Mouse (Mus musculus) adipose tissue, adult 10 weeks (tissue): ENCODE results near the gene Timp4. TPM values are rescaled to one million over a fixed set of nuclear protein-coding genes. Genes with fewer than 3 reads are reported as not detected.

Experiments
- polyA plus RNA-seq: library from polyadenylated mRNA; stranded (reverse); fragments of 350-450 nt; fragmentation: Illumina TruSeq; extraction: RNeasy Lipid Tissue Mini Kit (QIAGEN cat#74804); gene quantifications from one replicate; pipeline ENCODE4 v1.2.3, GENCODE M21; 2014; ENCODE audit warnings: low read depth, low replicate concordance

Timp4 gene
- polyA plus RNA-seq, result 85.8 TPM

DNA sequence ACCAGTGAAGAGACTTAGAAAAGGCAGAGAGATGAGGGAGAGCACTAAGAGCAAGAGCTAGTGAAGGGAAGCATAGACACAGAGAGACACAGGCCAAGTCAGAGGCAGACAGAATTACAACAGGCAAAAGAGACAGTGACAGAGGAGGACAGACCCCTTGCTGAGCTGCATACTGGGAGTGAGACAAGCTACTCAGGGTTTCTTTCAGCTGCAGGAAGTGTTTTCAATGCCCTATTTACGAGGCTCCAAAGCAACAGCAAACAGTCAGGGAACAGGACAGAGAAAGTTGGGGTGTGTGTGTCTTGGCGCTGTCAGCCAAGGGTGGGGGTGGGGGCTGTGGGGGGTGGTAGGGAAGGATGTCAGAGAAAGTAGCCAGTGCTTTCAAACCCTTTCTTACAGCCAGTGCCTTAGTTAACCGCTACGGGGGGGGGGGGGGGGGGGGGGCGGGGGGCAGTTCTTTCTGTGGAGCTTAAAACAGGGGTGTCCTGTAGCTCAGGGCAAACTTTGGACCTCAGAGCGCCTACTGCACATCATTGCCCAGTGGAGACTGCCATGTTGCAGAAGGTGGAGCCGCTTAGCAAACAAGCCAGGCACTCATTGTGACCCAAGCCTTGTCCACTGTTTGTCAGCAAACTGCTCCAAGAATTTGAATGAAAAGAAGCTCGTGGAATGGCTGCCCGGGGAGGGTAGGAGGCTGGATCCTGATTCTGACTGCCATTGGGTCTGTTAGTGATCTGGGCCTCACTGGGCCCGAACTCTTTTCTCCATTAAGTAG, at the start of gene Timp4:
TSS of gene Timp4 (minus strand) at position 107 of the 775 bp plus-strand sequence.

DNA sequence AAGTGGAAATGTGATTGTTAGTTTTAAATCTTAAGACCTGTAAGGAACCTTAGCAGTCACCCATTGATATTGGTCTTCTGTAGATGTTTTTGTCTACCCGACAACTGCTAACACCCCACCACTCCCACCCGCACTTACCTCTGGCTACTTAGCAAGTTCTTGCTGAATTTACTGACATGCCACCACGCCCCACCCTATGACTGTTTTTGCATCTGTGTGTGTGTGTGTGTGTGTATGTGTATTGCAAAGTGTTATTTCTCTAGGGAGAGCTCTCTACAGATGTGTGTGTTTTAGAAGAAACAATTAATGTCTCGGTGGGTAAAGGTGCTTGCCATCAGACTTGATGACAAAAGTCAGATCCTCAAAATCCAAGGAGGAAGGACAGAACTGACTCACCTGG, 25.0 kb downstream of the Timp4 start, which contains the start of gene Gm17482:
TSS of gene Gm17482 (plus strand) at position 301 of the 400 bp plus-strand sequence.

Other genes with a start within 250 kb of the Timp4 start
- 16.0 TPM for gene Tamm41, start 214.3 kb downstream of the Timp4 start, polyA plus RNA-seq
- 15.7 TPM for gene Syn2, start 117.3 kb downstream of the Timp4 start, polyA plus RNA-seq
- not detected for gene Gm17482, start 24.9 kb downstream of the Timp4 start, polyA plus RNA-seq
- gene Pparg, start 108.7 kb upstream of the Timp4 start, polyA plus RNA-seq, result 72.4 TPM